Mouse (Mus musculus) spleen, postnatal 4 days (tissue): ENCODE measurements at regions not wholly inside any gene's neighbourhood (a gene's known extent, or its start where the extent isn't known, plus 50 kb on each side); places are given as distances from the start of the nearest gene placed in this dataset.

Experiments
- DNase-seq, 2 experiments: peaks; one replicate each; pipeline ENCODE4 v3.0.0; 2022; ENCODE audit warnings: low spot score in 2 of 2

- DNase-seq = no peak
Observed at GRCm38 (mm10) chr16:77237631-77238357, 224.3 kb downstream of the Usp25 start.

DNA sequence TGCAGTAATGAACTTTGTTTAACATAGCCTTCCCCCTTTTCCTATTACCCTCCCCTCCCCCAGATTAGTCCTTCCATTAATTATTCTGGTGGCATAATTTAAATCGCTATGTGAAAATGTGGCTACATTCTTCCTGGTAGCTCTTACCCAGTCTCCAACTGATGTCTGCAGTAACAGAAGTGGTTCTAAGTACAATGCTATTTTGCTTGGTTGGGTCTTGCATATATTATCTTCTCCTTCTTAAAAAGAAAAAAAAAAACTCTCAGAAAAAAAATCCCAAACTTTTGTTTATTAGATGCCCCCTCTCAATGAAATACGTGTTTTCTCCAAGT is 223.7 kb downstream of the Usp25 start:
- DNase-seq = no peak

DNA sequence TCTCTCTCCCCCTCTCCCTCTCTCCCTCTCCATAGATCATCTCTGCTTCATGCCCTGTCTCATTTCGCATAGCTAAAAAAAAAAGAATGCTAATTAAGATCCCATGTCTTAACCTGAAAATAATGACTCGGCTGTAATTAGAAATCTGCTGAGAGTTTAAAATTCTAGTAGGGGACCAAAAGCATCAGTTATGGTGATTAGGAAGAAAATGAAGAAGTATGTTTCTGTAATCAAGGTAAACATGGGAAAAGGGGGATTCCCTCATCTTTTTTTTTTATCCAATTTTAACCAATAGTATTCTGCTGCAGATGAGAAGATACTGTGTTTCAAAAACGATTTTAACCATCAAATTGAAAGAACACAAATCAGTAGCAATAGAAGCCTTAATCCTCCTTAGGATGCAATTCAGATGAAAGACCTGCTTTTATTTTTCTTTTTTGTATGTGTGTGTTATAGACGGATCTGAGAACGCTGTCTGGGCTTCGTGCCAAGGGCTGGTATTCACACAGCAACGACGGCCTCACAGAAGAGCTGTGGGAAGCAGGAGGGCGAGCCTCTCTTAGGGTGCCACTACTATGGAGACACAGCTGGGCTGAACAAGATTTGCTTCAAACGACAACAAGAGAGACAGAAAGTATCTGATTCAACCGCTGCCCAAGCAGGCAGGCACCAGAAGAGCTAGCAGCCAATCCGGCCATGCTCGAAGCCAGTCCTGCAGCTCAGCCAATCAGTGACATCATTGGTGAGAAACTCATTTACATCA is 223.2 kb downstream of the Usp25 start:
- no peak for DNase-seq

GRCm38 (mm10) chr16:77236021-77236420 is 222.5 kb downstream of the Usp25 start:
- no peak for DNase-seq

- no peak for DNase-seq
Observed at GRCm38 (mm10) chr16:77235449-77235848, 221.9 kb downstream of the Usp25 start.
